Mouse (Mus musculus): Measurements from ENCODE around the gene Medag. TPM values are rescaled to one million over a fixed set of nuclear protein-coding genes. Genes with fewer than 3 reads are reported as not detected.

Medag gene
- total RNA-seq (2021), result 10 to 100 TPM; 12.6 to 15.1 TPM
- long read RNA-seq, experiment 1, transcript Medag-201 (5 exons, 2,953 nt), result major isoform, 10 of 10 reads
- long read RNA-seq, experiment 1, partial matches to known transcripts, result 0 of 10 reads
- long read RNA-seq, experiment 1, other reads (novel, unspliced or antisense), result 0 of 10 reads
- long read RNA-seq, experiment 2, partial matches to known transcripts, result 0 of 6 reads
- long read RNA-seq, experiment 2, other reads (novel, unspliced or antisense), result 2 of 6 reads

GRCm38 (mm10) chr5:149411509-149412193 lies at the start of gene Medag:
Gene Medag, plus strand, starts transcription at chr5:149411749.
- H3K27ac ChIP-seq, result peak within 1 kb of the TSS; percentile 86
- DNase-seq, result peak; percentile 92
- intact Hi-C loops (cut with DNase I), result no loop called here
- peak within 1 kb of the TSS; percentile 70 for H3K4me3 ChIP-seq
- no peak for TF ChIP-seq CTCF (IDR thresholded peaks at IDR 0.05)

DNA sequence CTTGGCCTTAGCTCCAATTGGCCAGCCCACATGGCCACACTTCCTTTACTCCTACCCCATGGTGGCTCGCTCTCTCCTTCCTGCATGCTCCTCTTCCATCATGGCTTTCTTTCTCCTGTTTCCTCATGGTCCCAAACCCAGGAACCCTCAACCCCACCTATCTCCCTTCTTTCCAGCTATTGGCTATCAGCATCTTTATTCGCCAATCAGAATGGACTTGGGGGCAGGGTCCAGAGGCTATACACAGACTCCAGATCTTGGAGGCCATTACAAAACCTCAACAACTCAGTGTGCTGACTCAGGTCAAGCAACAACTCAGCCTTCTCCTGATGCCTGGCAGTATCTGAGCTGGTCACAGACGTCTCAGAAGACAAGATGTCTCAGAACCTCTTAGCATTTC lies 48.9 kb upstream of the Medag start:
- TF ChIP-seq CTCF (IDR thresholded peaks at IDR 0.05), result no peak
- Histone ChIP-seq H3K27ac (no peak overlapping the region), H3K4me3 (no peak overlapping the region)
- intact Hi-C loops (cut with DNase I), result no loop called here
- no peak for DNase-seq

- DNase-seq, result no peak
- H3K27ac ChIP-seq, result no peak overlapping the region
- no peak for TF ChIP-seq CTCF (IDR thresholded peaks at IDR 0.05)
- intact Hi-C loops (cut with DNase I), result no loop called here
- no peak overlapping the region for H3K4me3 ChIP-seq
Observed at GRCm38 (mm10) chr5:149363903-149364755, 47.4 kb upstream of the Medag start.

DNA sequence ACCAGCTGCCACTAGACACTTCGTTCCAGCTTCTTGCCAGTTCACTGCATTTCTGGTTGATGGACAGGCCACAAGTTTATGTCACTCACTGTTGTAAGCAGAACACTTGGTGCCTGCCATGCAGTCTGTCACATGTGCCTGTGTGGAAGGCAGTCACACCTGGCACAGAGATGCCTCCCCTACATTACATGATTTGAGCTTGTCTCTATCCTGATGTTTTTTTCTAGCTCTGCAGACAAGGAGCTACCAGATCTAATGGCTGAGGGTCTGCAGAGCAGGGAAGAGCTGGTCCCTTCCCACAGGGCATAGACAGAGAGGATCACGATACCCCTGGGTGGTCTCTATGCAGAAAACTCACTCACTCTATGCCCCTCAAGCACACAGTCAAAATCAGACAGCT lies 44.5 kb upstream of the Medag start:
- H3K27ac ChIP-seq, result no peak overlapping the region
- no peak for DNase-seq
- H3K4me3 ChIP-seq, result no peak overlapping the region
- intact Hi-C loops (cut with DNase I), result no loop called here
- no peak for TF ChIP-seq CTCF (IDR thresholded peaks at IDR 0.05)

DNA sequence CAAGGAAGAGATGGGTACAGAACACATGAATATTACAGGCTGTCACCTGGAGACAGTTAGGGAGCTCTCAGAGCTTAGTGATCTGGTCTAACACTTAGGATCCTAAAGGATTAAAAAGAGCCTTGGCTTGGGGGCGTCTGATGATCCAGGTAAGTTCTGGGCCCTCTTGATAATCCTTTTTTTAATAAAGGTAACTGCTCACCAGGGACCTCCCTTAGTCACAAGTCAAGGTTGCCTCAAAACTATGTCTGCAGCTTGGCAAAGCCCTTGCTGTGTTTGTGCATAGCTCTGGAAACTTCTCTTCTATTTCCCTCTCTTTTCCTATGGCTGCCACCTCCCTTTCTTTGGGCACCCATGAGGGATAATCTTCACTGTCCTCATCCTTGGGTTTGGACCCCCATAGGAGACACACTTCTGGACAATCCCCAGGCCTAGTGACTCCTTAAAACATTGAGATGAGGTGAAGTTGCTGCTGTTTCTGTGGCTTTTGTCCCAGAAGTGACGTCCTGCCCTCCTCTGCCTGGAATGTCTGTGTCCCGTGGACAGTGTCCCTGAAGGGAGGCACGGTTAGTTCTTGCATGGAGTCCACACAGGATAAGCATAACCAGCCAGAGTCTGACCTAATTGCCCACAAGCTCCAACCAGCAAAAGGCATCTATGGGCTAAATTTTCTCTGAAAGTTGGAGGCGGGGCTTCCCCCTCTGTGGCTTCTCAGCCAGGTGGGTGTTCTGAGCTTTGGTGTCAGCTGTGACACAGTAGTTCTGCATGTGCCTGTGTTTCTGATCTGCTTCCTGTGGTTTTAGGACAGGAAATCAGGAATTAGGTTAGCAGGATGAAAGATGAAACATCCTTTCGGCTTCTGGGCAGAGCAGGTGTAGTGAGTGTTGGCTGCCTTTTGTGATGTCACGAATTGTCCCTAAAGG lies 43.7 kb upstream of the Medag start:
- intact Hi-C loops (cut with DNase I), result no loop called here
- Histone ChIP-seq H3K27ac (0 out of 2 replicates have a peak overlapping the region, but pooled peaks have one; percentile 8), H3K4me3 (no peak overlapping the region)
- peak; percentile 43 for DNase-seq
- TF ChIP-seq CTCF (IDR thresholded peaks at IDR 0.05), result no peak

- DNase-seq, result no peak
- Histone ChIP-seq H3K27ac (0 out of 2 replicates have a peak overlapping the region, but pooled peaks have one; percentile 8), H3K4me3 (peak overlapping the region; percentile 21; the same call in 1 of the 2 replicates)
- TF ChIP-seq CTCF (IDR thresholded peaks at IDR 0.05), result no peak
- intact Hi-C loops (cut with DNase I), result no loop called here
Observed at GRCm38 (mm10) chr5:149368575-149369312, 42.8 kb upstream of the Medag start.

GRCm38 (mm10) chr5:149369373-149370035 lies 42.0 kb upstream of the Medag start:
- no peak for TF ChIP-seq CTCF (IDR thresholded peaks at IDR 0.05)
- Histone ChIP-seq H3K4me3 (peak overlapping the region; percentile 21; the same call in 1 of the 2 replicates), H3K27ac (no peak overlapping the region)
- intact Hi-C loops (cut with DNase I), result no loop called here
- DNase-seq, result no peak

DNA sequence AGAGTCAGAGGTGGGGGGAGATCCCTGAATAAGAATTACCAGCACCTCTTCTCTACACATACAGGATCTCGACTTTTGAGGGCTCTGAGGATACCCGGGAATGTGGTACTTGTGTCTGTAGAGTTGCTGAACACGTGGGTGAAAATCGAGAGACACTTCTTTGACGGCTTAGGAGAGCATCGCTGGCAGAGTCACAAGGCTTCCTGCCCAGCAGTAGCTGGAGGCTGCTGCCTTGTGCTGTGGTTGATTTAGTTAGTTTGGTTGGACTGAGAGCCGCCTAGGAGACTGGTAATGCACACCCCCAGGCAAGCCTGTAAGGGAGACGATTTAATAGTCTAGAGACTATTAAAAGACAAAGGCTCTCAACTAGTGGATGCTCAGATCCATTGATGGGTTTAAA lies 39.5 kb upstream of the Medag start:
- Histone ChIP-seq H3K4me3 (no peak overlapping the region), H3K27ac (no peak overlapping the region)
- no peak for TF ChIP-seq CTCF (IDR thresholded peaks at IDR 0.05)
- no peak for DNase-seq
- intact Hi-C loops (cut with DNase I), result no loop called here

- no peak for DNase-seq
- Histone ChIP-seq H3K27ac (no peak overlapping the region), H3K4me3 (no peak overlapping the region)
- intact Hi-C loops (cut with DNase I), result no loop called here
- no peak for TF ChIP-seq CTCF (IDR thresholded peaks at IDR 0.05)
Observed at GRCm38 (mm10) chr5:149373224-149373623, 38.3 kb upstream of the Medag start.

DNA sequence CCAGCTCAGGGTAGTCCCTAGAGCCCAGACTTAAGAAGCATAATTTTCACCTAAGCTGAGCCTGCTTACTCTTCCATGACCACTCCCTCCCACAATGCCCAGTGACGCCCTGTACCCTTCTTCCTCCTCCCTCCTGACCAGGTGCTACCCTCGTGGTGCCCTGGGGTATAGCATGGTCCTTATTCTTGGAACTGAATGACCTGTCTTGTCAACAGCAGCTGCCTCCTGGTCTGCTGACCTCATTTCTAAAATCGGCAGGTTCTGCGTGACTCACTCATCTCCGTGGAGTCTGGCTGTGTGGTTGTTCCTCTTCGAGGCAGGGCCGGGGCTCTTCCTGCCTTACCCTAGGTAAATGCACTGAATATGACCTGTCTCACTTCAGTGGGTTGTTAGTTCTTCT lies 37.5 kb upstream of the Medag start:
- peak; percentile 43 for DNase-seq
- intact Hi-C loops (cut with DNase I), result no loop called here
- peak; percentile 14; the same call in 1 of the 2 replicates for TF ChIP-seq CTCF (IDR thresholded peaks at IDR 0.05)

More for the DNA sequence above, 37.5 kb upstream of the Medag start:
- Histone ChIP-seq H3K27ac (peak overlapping the region; percentile 40), H3K4me3 (no peak overlapping the region)

Data from gastrocnemius, adult 2 months (tissue).